Mouse (Mus musculus): ENCODE measurements around the gene Gfi1b. TPM values are rescaled to one million over a fixed set of nuclear protein-coding genes. Genes with fewer than 3 reads are reported as not detected.

The Gfi1b gene
- polyA plus RNA-seq, 1 experiment from 2014 or later, result 0.40 TPM

GRCm38 (mm10) chr2:28591479-28591878 is 30.3 kb downstream of the Gfi1b start:
- no peak for TF ChIP-seq CTCF (IDR thresholded peaks at IDR 0.05; ENCODE audit: low read depth)
- no peak for TF ChIP-seq EP300 (optimal IDR thresholded peaks at IDR 0.05)
- H3K4me3 ChIP-seq (ENCODE audit: low read depth, low read length), result no peak overlapping the region
- H3K27me3 ChIP-seq (ENCODE audit: control insufficient read depth, insufficient read depth, low read length), result no peaks in the 10 kb centered on the region
- no peak overlapping the region for H3K9ac ChIP-seq (ENCODE audit: low read length)
- WGBS, result 66% methylated on average over 2 of the region's 2 CpGs
- no peak overlapping the region for H3K4me2 ChIP-seq (replicated peaks; ENCODE audit: low read depth)
- no peaks in the 10 kb centered on the region for H3K9me3 ChIP-seq (ENCODE audit: control insufficient read depth, low read length)
- no peak overlapping the region for H3K27ac ChIP-seq (replicated peaks)
- no peaks in the 10 kb centered on the region for H3K36me3 ChIP-seq (ENCODE audit: control insufficient read depth, insufficient read depth, low read length)
- no peak for DNase-seq (ENCODE audit: low spot score)
- peak; percentile 48 for ATAC-seq (ENCODE audit: low FRiP score, low TSS enrichment)
- H3K4me1 ChIP-seq (replicated peaks; ENCODE audit: control insufficient read depth, insufficient read depth), result no peaks in the 10 kb centered on the region

- no peaks in the 10 kb centered on the region for H3K4me1 ChIP-seq (replicated peaks; ENCODE audit: control insufficient read depth, insufficient read depth)
- ATAC-seq (ENCODE audit: low FRiP score, low TSS enrichment), result no peak
- no peak overlapping the region for H3K27ac ChIP-seq (replicated peaks)
- no peaks in the 10 kb centered on the region for H3K27me3 ChIP-seq (ENCODE audit: control insufficient read depth, insufficient read depth, low read length)
- no peak overlapping the region for H3K4me2 ChIP-seq (replicated peaks; ENCODE audit: low read depth)
- H3K4me3 ChIP-seq (ENCODE audit: low read depth, low read length), result no peak overlapping the region
- no peak overlapping the region for H3K9ac ChIP-seq (ENCODE audit: low read length)
- TF ChIP-seq CTCF (IDR thresholded peaks at IDR 0.05; ENCODE audit: low read depth) (no peak), EP300 (optimal IDR thresholded peaks at IDR 0.05) (no peak)
- no peak for DNase-seq (ENCODE audit: low spot score)
- WGBS, result 33% methylated on average over 1 of the region's 1 CpGs
- no peaks in the 10 kb centered on the region for H3K9me3 ChIP-seq (ENCODE audit: control insufficient read depth, low read length)
- no peaks in the 10 kb centered on the region for H3K36me3 ChIP-seq (ENCODE audit: control insufficient read depth, insufficient read depth, low read length)
Observed at GRCm38 (mm10) chr2:28588574-28588973, 33.2 kb downstream of the Gfi1b start.

- Histone ChIP-seq H3K9ac (ENCODE audit: low read length) (no peak overlapping the region), H3K36me3 (ENCODE audit: control insufficient read depth, insufficient read depth, low read length) (no peaks in the 10 kb centered on the region), H3K4me2 (replicated peaks; ENCODE audit: low read depth) (no peak overlapping the region), H3K9me3 (ENCODE audit: control insufficient read depth, low read length) (no peaks in the 10 kb centered on the region), H3K4me1 (replicated peaks; ENCODE audit: control insufficient read depth, insufficient read depth) (no peaks in the 10 kb centered on the region), H3K27ac (replicated peaks) (no peak overlapping the region), H3K4me3 (ENCODE audit: low read depth, low read length) (no peak overlapping the region), H3K27me3 (ENCODE audit: control insufficient read depth, insufficient read depth, low read length) (no peaks in the 10 kb centered on the region)
- 32% methylated on average over 2 of the region's 2 CpGs for WGBS
- no peak for TF ChIP-seq CTCF (IDR thresholded peaks at IDR 0.05; ENCODE audit: low read depth)
- TF ChIP-seq EP300 (optimal IDR thresholded peaks at IDR 0.05), result no peak
- DNase-seq (ENCODE audit: low spot score) (no peak), ATAC-seq (ENCODE audit: low FRiP score, low TSS enrichment) (no peak)
Observed at GRCm38 (mm10) chr2:28585730-28586129, 36.1 kb downstream of the Gfi1b start.

GRCm38 (mm10) chr2:28585043-28585571 is 36.7 kb downstream of the Gfi1b start:
- Histone ChIP-seq H3K27me3 (ENCODE audit: control insufficient read depth, insufficient read depth, low read length) (no peaks in the 10 kb centered on the region), H3K36me3 (ENCODE audit: control insufficient read depth, insufficient read depth, low read length) (no peaks in the 10 kb centered on the region), H3K27ac (replicated peaks) (no peak overlapping the region), H3K9ac (ENCODE audit: low read length) (no peak overlapping the region), H3K4me2 (replicated peaks; ENCODE audit: low read depth) (no peak overlapping the region), H3K4me3 (ENCODE audit: low read depth, low read length) (no peak overlapping the region), H3K9me3 (ENCODE audit: control insufficient read depth, low read length) (no peaks in the 10 kb centered on the region), H3K4me1 (replicated peaks; ENCODE audit: control insufficient read depth, insufficient read depth) (no peaks in the 10 kb centered on the region)
- 14% methylated on average over 6 of the region's 6 CpGs for WGBS
- no peak for ATAC-seq (ENCODE audit: low FRiP score, low TSS enrichment)
- DNase-seq (ENCODE audit: low spot score), result peak; percentile 74
- TF ChIP-seq EP300 (optimal IDR thresholded peaks at IDR 0.05) (no peak), CTCF (IDR thresholded peaks at IDR 0.05; ENCODE audit: low read depth) (peak; percentile 100)

- H3K4me2 ChIP-seq (replicated peaks; ENCODE audit: low read depth), result peak within 1 kb of the TSS; percentile 54
- peak within 1 kb of the TSS; percentile 74 for H3K9ac ChIP-seq (ENCODE audit: low read length)
- H3K36me3 ChIP-seq (ENCODE audit: control insufficient read depth, insufficient read depth, low read length), result peaks cover 6% of the 10 kb centered on the region; the same call in 1 of the 2 replicates
- no peaks in the 10 kb centered on the region for H3K4me1 ChIP-seq (replicated peaks; ENCODE audit: control insufficient read depth, insufficient read depth)
- no peaks in the 10 kb centered on the region for H3K9me3 ChIP-seq (ENCODE audit: control insufficient read depth, low read length)
- WGBS, result 68% methylated on average over 9 of the region's 9 CpGs
- H3K27me3 ChIP-seq (ENCODE audit: control insufficient read depth, insufficient read depth, low read length), result no peaks in the 10 kb centered on the region
- TF ChIP-seq EP300 (optimal IDR thresholded peaks at IDR 0.05), result no peak
- TF ChIP-seq CTCF (IDR thresholded peaks at IDR 0.05; ENCODE audit: low read depth), result no peak
- peak within 1 kb of the TSS; percentile 89 for H3K27ac ChIP-seq (replicated peaks)
- DNase-seq (ENCODE audit: low spot score), result no peak
- ATAC-seq (ENCODE audit: low FRiP score, low TSS enrichment), result no peak
- peak within 1 kb of the TSS; percentile 69 for H3K4me3 ChIP-seq (ENCODE audit: low read depth, low read length)
Observed at GRCm38 (mm10) chr2:28583651-28584050, 38.1 kb downstream of the Gfi1b start, which contains the start of gene Gtf3c5. Gtf3c5 (minus strand) TSS chr2:28583751.

GRCm38 (mm10) chr2:28582647-28583353 is 39.0 kb downstream of the Gfi1b start:
- no peak for TF ChIP-seq EP300 (optimal IDR thresholded peaks at IDR 0.05)
- TF ChIP-seq CTCF (IDR thresholded peaks at IDR 0.05; ENCODE audit: low read depth), result peak; percentile 5; the same call in 1 of the 2 replicates
- Histone ChIP-seq H3K9me3 (ENCODE audit: control insufficient read depth, low read length) (no peaks in the 10 kb centered on the region), H3K27me3 (ENCODE audit: control insufficient read depth, insufficient read depth, low read length) (no peaks in the 10 kb centered on the region), H3K36me3 (ENCODE audit: control insufficient read depth, insufficient read depth, low read length) (peaks cover 12% of the 10 kb centered on the region; the same call in 1 of the 2 replicates), H3K4me1 (replicated peaks; ENCODE audit: control insufficient read depth, insufficient read depth) (no peaks in the 10 kb centered on the region), H3K4me3 (ENCODE audit: low read depth, low read length) (peak overlapping the region; percentile 69), H3K9ac (ENCODE audit: low read length) (peak overlapping the region; percentile 74), H3K4me2 (replicated peaks; ENCODE audit: low read depth) (peak overlapping the region; percentile 54), H3K27ac (replicated peaks) (peak overlapping the region; percentile 89)
- WGBS, result 0% methylated on average over 56 of the region's 56 CpGs
- ATAC-seq (ENCODE audit: low FRiP score, low TSS enrichment) (peak; percentile 91), DNase-seq (ENCODE audit: low spot score) (peak; percentile 88)
